Mouse (Mus musculus): ENCODE results near the gene Cep68.
A peak's percentile ranks its signal among the peaks of the same experiment; 100 is the strongest.

Cep68 gene

GRCm38 (mm10) chr11:20249296-20250110 lies at the start of gene Cep68:
Gene Cep68 (minus strand): TSS chr11:20249429.
- peak; percentile 96 for DNase-seq

- DNase-seq = no peak
These were observed 35.2 kb upstream of the Cep68 start for GRCm38 (mm10) chr11:20284463-20284862.

GRCm38 (mm10) chr11:20282601-20283219 lies 33.5 kb upstream of the Cep68 start:
- DNase-seq = no peak

- no peak for DNase-seq
These were observed 31.8 kb upstream of the Cep68 start for GRCm38 (mm10) chr11:20280982-20281381.

- no peak for DNase-seq
These were observed 29.5 kb upstream of the Cep68 start for GRCm38 (mm10) chr11:20278702-20279101.

GRCm38 (mm10) chr11:20277106-20277505 lies 27.9 kb upstream of the Cep68 start:
- no peak for DNase-seq

- no peak for DNase-seq
These were observed 26.7 kb upstream of the Cep68 start for GRCm38 (mm10) chr11:20275974-20276373.

GRCm38 (mm10) chr11:20269885-20270284 lies 20.7 kb upstream of the Cep68 start:
- no peak for DNase-seq

GRCm38 (mm10) chr11:20262628-20263380 lies 13.6 kb upstream of the Cep68 start:
- peak; percentile 45 for DNase-seq

- DNase-seq = no peak
These were observed 5.6 kb upstream of the Cep68 start for GRCm38 (mm10) chr11:20254791-20255190.

- no peak for DNase-seq
These were observed 3.9 kb upstream of the Cep68 start for GRCm38 (mm10) chr11:20253088-20253487.

GRCm38 (mm10) chr11:20250476-20251178 lies 1.4 kb upstream of the Cep68 start:
- DNase-seq = no peak

- no peak for DNase-seq
These were observed 389 bp downstream of the Cep68 start for GRCm38 (mm10) chr11:20248840-20249239.

GRCm38 (mm10) chr11:20248277-20248676 lies 952 bp downstream of the Cep68 start:
- DNase-seq = peak; percentile 25

GRCm38 (mm10) chr11:20247146-20247855 lies 1.9 kb downstream of the Cep68 start:
- DNase-seq = no peak

- no peak for DNase-seq
These were observed 2.6 kb downstream of the Cep68 start for GRCm38 (mm10) chr11:20246616-20247015.

- no peak for DNase-seq
These were observed 3.9 kb downstream of the Cep68 start for GRCm38 (mm10) chr11:20245316-20245715.

GRCm38 (mm10) chr11:20244336-20245290 lies 4.6 kb downstream of the Cep68 start:
- no peak for DNase-seq

- peak; percentile 32 for DNase-seq
These were observed 5.9 kb downstream of the Cep68 start for GRCm38 (mm10) chr11:20243214-20243913.

GRCm38 (mm10) chr11:20242366-20243056 lies 6.7 kb downstream of the Cep68 start:
- no peak for DNase-seq

Measured in embryo, embryonic 11 days (tissue).